Mouse (Mus musculus) heart, adult 18-20 months (tissue): ENCODE measurements around the gene Anxa9. TPM values are rescaled to one million over a fixed set of nuclear protein-coding genes. Genes with fewer than 3 reads are reported as not detected.
"Not testable (repeated sequence)": the region's sequence is repeated elsewhere in the genome, so short reads cannot be mapped to it uniquely, and the experiment has no call there.

Experiments
- DNase-seq, 2 experiments: peaks; one replicate each; pipeline ENCODE4 v3.0.0; 2021 to 2022; ENCODE audit warnings: mixed read lengths in 1 of 2
- long read RNA-seq, 2 experiments: library from polyadenylated mRNA; stranded (forward); transcript quantifications; one replicate each; pipeline ENCODE4 v2.0.0; 2021
- total RNA-seq, 2 experiments: library from RNA; stranded (reverse); gene quantifications; 2 replicates each; pipeline ENCODE4 v1.2.3; 2021

Gene Anxa9
- total RNA-seq, result under 1 TPM; 0.59 to 0.65 TPM
- long read RNA-seq, experiment 1, result 0 reads
- long read RNA-seq, experiment 2, result 0 reads

DNA sequence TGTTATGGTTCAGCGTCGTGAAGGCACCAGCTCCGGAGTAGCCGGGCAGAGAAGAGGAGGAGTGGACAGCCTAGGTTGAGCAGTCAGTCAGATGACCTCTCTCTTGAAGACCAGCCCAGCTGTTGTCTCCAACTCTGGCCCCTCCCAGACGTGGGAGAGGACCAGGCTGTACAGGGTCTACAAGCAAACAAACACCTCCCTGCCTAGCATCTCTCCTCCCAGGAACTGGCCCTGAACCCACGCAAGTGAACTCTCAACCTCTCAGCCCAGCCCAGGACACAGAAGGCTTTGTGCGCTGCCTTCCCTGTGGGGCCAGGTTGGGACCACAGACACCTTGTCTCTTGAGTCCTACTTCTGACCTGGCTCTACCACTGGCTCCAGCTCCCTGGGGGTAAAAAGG lies at the start of gene Anxa9:
Anxa9 (minus strand) TSS at position 77 of the 400 bp plus-strand sequence.
- peak in 1 of 2 experiments; percentile 36 for DNase-seq

DNA sequence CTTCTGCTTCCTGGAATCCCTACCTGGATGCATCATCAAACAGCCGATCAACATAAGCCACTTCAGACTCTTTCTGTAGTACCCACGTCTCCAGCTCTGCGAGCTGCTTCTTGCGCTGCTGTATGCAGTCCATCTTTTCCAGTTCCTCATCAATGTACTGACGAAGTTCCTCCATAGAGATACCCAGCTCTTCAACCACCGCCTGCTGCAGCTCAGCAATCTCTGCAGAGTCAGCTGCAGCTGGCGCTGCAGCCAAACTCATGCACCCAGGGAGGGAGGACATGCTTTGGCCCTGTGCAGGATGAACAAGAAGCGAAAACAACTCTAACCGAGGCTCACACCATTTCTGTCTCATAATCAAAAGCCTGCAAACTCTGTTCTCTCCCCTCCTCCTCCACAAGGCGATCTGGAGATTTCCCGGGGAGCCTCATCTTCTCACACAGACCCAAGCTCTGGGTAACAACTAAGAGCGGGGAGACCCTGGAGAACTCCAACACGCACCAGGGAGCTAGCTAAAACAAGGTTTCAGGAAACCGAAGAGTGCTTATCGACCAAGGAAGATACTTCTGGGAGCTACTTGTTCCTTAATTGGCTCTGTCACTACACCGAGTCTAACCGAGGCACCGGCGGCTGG lies 49.1 kb upstream of the Anxa9 start:
- DNase-seq, result not testable (repeated sequence)

DNA sequence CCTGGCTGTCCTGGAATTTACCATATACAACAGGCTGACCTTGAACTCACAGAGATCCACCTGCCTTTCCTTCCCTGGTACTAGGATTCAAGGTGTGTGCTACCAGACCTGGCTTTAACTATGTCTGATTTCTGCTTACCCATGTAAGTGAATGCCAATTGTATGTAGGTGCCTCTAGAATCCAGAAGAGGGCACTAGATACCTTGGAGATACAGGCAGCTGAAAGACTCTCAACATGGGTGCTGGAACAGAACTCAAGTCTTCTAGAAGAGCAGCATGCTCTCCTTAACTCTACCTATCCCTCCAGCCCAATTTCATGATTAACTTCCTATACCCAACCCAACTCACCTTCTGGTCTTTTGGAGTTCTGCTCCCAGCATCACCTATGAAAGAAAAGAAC lies 42.5 kb upstream of the Anxa9 start:
- DNase-seq, result peak; percentile 24

DNA sequence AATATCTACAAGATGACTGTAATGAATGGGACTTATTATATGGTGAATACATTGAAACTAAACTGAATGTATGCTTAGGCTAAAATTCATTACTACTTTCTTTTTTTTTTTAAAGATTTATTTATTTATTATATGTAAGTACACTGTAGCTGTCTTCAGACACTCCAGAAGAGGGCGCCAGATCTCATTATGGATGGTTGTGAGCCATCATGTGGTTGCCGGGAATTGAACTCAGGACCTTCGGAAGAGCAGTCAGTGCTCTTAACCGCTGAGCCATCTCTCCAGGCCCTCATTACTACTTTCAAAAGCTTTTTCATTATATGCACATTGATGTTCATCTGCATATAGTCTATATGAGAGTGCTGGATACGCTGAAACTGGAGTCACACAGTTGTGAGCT lies 41.4 kb upstream of the Anxa9 start:
- DNase-seq, result not testable (repeated sequence)

DNA sequence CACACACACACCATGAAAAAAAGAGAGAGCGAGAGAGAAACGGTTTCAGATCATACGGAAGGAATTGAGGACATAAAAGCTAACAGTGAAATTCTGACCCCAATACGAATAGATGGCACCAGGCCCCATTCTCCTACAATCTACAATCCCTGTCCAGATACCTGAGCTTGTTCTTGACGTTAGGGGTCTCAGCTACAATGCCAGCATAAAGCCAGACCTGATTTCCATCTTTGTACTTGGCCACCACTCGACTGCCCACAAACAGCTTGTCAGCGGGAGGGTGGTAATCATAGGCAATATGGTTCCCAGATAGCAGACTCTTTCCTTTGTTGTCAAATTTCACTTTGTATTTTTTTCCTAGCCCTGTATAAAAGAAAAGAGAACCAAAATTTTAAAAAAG lies 39.5 kb upstream of the Anxa9 start:
- no peak for DNase-seq

DNA sequence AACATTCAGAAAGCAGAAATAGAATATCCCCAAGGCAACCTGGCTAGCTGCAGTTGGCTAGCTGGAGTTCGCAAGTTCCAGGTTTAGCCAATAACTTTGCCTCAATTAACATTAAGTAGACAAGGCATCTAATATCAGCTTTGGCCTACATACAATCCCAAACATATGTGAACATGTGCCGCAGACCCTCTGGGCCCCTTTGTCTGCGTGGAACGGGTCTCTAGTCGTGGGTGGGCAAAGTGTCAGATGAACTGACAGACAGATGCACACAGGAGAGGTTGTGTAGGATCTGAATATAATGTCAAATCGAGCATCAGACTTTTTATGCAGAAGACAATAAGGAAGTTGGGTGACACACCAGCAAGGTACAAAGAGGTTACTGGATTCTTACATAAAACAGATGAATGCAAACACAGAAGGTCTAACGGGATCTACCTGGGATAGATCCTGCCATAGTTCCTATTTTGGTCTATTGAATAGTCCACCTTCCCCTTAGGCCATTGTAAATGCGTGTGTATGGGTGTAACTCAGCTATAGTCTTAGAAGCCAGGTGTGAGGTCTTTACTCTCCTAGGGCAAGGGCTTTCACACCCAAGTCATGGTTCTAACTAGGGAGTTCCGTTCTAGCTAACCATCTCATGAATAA lies 36.5 kb upstream of the Anxa9 start:
- not testable (repeated sequence) for DNase-seq

DNA sequence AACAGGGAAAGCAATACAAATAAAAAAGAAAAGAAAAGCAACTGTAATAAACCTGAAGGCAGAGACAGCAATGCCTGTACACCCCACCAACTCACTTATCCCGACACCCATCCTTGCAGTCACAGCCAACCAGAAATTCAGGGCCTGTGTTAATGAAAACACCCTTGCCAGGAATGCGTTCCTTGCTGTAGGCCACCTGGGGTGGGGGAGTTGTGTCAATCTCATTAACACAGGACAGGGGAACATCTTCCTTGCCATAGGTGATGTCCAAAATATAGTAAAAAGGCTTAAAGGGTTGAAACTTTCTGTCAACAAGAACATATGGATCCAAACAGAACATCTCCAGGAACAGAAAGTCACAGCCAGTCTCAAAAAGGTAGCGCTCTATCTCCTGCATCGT lies 31.3 kb upstream of the Anxa9 start:
- no peak for DNase-seq

DNA sequence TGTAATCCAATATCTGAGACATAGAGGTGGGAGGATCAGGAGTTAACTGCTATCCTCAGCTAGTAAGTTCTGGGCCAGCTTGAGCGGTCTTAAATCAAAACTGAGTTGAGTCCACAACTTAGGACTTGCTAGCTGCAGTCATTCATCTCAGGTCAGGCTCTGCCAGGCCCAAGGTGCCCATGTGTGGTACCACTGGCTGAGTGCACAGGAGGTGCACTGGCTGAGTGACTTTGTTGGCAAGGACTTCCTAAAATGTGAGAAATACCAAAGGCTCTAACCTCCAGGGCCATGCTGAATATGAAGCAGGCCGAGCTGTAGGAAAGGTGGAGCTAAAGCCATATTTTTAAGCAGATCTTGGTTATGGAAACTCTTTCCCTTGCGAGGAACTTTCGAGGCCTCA lies 30.4 kb upstream of the Anxa9 start:
- DNase-seq, result no peak

DNA sequence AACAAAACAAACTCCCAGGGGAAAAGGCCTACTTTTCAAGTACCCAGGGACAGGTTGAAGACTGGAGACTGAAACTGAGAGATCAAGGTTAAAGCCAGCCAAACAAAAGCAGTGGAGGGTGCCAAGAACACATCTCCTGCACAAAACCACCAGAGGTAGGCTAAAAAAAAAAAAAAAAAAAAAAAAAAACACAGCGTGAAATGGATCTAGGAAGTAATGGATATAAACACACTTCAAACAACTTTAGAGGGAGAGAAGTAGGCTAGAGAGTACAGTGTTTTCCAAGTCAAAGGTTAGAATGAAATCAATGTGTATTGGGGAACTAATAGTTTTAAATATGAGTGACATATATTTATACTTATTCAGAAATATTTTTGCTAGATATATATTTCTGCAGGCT lies 24.6 kb upstream of the Anxa9 start:
- DNase-seq, result no peak

DNA sequence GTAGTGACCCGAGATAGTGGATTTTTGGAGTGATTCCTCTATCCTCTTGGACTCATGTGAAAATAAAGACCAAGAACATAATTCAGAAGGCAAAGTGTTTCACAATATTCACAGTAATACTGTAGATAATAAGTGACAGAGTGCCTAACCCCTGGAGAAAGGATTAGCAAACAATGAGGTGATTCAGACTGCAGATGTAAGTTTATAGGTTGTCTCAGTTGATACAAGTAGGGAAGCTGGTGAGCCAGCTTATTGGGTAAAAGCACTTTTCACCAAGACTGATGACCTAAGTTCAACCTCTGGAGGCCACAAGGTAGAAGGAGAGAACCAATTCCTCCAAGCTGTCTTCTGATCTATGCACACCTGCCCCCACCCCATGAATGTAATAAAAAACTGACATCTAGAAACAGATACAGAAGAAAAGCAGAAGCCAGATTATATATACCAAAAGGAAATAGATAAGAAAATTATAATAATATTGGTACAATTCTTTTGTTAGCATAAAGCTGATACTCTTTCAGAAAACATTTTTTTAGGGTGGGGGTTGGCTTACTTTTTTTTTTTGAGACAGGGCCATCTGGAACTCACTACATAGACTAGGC lies 21.9 kb upstream of the Anxa9 start:
- DNase-seq, result no peak

DNA sequence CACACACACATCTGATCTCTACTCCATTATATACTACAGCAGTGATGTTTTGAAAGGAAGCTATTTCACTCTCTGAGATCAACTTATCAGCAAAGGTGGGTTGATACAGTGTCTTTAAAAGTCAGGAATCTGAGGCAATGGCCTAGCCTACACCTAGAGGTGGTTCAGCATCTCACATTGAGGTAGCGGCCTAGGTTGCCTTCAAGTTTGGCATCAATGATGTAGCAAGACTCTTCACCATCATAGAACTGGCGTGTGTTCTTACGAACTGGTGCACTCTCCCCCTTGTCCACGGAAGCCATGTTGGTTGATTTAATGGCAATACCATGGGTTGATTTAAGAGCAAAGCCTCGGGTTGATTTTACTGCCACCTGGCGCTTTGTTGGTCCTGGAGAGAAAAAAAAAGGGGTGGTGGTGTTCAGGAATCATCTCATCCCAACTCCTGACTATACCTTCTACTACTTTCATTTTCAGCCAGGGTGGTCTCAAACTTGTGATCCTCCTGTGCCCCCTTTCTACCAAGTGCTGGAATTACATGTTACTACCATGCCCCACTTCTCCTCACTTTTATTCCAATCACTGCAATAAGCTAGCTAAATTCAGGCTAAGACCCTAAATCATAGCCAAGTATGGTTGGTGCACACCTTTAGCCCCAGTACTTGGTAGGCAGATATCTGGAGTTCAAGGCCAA lies 17.6 kb upstream of the Anxa9 start:
- no peak for DNase-seq

DNA sequence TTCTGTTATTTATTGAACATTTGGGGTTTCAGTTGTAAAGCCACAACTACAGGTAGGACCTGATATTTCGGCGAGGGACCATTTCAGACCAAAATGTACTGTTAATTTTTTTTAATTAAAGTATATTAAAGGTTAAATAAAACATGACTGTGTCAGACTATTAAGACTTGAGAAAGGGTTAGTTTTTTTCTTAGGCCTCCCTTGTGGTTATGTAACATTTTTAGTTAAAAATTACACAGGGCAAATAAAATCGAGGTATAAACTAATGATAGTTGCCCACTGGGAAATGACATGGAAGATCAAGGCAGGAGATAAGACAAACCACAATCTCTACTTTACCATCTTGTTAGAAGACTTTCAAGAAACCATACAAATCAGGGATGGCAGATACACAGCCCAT lies 16.5 kb upstream of the Anxa9 start:
- DNase-seq, result no peak

DNA sequence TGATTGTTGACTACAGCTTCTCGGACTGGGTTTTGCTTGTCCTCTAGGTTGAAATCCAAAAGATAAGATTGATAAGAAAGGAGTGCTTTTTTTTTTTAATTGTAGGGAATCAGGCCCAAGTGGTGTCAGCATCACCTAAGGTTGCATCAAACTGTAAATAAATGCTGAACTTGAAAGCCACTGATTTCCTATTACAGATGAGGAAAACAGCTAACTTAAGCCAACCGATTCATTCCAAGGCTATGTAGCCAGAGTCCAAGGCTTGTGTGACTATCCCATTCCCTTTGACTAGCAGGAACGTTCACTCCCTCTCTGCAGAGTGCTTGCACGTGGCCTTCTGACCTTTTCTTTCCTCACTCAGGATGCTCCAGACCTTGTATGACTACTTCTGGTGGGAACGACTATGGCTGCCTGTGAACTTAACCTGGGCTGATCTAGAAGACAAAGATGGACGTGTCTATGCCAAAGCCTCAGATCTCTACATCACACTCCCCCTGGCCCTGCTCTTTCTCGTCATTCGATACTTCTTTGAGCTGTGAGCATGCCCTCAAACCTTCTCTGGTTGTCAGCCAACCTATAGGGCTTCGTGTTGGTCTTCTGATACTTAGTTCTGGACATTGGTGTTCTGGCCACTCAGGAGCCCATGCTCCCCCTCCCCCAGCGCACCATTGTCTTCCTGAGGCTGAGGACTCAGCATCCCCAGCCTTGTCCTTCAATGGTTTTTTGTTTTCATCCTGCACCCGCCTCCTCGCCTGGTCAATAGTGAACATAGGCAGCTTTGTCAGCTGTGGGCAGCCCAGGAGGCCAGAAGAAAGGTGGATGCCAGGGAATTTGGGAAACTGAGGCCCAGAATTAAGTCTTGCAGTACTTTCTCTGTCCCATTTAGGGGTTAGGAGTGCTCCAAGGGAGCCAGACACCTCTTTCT lies 13.0 kb upstream of the Anxa9 start:
- no peak for DNase-seq

DNA sequence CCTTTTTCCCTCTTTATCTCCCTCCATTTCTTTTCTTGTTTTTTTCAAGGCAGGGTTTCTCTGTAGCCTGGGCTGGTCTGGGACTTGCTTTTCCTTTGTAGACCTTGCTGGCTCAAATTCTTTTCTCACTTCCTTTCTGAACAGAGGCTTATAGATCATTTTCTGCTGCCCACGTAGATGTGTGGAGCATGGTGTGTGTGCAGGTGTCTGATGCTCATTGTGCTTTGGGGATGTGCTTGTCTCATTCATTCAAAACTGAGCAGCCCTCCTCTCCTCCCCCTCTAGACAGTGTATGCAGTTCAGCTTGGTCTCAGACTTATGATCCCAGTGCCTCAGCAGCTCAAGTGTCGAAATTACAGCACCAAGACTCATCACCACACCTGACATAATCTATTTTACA lies 12.1 kb upstream of the Anxa9 start:
- no peak for DNase-seq

DNA sequence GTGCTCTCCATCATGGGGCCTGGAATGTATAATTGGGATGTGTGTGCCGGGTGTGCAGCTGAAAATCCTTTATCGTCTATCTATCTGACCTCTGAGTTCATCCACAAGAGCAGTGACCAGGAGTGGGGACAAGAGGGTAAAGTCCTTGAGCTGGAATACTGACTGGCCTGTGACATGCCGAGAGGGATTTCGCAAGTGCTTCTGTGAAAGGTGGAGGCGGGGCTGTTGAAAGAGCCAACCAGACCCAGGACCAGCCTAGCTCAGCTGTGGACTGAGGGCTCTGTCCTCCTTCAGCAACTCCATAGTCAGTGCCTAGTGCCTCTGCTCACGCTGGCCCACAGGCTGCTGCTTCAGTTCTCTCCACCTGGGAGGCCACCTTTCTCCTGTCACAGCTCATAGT lies 11.6 kb upstream of the Anxa9 start:
- DNase-seq, result peak; percentile 76 to 79

DNA sequence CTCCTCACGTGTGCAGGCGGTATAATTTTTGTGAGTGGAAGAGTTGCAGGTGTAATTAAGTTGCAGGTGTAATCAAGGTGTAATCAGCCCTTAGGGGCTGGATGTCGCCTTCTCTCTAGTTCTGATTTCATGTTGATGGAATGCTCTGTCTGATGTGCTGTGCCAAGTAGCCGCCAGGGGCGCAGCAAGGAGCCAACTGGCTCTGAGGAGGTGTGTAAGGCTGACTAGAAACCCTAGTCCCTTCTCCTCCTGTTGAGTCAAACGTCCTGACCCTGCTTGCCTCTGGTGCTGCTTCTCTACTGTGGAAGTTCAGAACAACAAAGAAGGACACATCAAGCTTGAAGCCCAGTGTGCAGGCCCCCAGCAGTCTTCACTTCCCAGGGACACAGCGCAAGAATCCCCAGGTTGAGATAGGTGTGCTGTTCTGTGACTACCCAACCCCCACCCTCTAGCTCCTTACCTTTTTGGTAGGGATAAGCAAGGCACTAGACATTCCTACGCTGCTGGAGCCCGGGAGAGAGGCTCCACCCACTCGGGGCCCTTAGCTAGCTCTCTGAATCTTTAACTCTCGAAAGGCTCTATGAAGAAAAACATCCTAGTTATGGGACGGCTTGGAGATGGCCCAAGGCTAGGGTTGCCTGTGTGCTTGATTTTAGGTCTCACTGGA lies 10.6 kb upstream of the Anxa9 start:
- DNase-seq, result peak; percentile 57 to 72

DNA sequence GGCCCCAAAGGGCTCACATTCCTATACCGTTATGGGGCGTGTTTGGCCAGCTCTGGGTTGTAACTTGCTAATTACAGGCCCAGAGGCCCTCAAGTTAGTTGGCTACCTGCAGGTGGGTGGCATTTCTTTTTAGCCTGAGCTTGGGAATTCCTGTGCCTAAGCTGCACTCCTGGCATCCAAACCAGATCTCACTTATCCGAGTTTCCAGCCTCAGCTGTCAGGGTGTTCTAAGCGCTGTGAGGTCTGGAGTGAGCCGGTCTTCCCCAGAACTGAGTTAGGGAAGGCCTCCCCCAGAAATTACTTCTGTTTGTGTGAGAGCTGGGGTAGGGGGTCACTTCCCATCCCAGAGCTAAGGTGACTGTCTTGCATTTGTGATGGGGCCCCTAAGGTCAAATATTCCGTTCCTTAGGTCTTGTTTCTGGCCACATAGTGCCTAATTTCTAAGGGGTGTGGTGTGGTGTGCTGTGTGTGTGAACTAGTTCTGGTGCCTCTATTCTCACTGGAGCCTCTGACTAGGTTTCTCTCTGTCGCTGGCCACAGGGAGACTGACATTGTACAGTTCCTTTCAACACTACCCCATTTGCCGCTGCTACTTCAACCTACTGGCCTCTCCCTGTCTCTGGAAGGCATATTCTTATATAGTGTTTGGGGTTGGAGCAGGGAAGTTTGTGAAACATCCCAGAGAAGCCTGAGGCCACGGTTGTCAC lies 9.0 kb upstream of the Anxa9 start:
- DNase-seq, result peak in 1 of 2 experiments; percentile 37

DNA sequence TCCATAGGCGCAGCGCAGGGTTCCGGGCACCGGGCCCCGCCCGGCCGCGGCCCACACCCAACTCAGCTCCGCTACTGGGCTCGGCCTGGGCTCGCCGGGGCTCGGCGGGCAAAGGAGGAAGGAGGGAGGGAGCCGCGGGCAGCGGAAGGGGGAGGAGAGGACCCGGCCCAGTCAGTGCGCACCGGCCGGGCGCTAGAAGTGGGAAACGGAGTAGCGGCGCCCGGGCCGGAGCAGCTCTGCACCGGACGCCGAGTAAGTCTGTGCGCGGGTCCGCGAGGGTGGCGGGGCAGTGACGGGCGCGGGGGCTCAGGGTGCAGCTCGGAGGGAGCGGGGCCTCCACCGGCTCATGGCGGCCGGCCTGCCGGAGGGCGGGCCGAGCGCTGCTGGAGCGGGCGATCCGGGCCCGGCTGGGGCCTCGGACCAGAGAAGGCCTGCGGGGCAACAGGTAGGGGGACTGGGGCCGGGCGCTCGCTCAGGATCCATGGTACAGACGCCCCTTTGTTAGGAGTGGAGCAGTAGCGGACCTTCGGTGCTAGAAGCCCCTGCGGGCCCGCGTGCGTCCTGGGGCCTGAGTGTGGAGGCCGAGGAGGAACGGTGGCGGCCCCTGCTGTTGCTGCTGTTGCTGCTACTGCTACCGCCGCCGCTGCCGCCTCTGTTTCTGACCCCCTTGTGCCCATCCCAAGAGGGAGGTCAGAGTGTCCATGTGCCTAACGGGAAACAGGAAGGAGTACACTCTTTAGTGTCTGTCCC lies 8.3 kb upstream of the Anxa9 start:
- DNase-seq, result peak; percentile 93 to 95

DNA sequence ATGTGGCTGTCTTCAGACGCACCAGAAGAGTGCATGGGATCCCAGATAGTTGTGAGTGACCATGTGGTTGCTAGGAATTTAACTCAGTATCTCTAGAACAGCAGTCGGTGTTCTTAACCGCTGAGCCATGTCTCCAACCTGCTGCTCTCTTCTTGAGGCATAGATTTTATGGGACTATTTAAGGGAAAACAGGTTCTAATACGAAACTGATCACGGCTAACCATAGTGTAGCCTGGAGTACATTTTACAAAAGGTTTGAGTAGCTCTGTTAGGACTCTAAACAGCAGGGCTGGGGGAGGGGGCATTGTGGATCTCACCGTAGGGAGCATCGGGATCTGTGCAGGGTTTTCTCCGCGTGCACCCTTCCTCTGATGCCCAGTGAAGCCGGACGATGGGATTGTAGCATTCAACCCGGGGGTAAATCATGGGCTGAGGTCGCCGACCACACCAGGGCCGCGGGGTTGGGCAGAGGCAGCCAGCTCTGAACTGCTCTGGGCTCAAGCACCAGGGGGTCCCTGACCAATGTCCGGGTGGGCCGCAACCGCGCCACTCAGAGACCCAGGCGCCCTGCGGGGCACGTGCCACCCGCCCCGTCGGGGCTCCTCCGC lies 7.6 kb upstream of the Anxa9 start, which contains the start of gene Cers2:
Cers2 (plus strand) TSS at position 306 of the 608 bp plus-strand sequence.
- no peak for DNase-seq
